Mouse (Mus musculus): ENCODE measurements around the gene Gcgr. TPM values are rescaled to one million over a fixed set of nuclear protein-coding genes. Genes with fewer than 3 reads are reported as not detected.
A peak's percentile ranks its signal among the peaks of the same experiment; 100 is the strongest.

The Gcgr gene
- total and polyA plus RNA-seq, 3 experiments = 0.09 to 0.20 (median 0.13) TPM

GRCm38 (mm10) chr11:120572752-120573584 lies 42.5 kb downstream of the Gcgr start, which contains the start of gene P4hb (continued):
- TF ChIP-seq ZKSCAN1 (IDR thresholded peaks at IDR 0.05; ENCODE audit: borderline replicate concordance, low read depth, low read length) = no peak
- no peak for TF ChIP-seq MAFK (IDR thresholded peaks at IDR 0.05; ENCODE audit: insufficient replicate concordance, low read length)
- TF ChIP-seq EP300 (IDR thresholded peaks at IDR 0.05; ENCODE audit: low read length) = no peak
- peak; percentile 99 for TF ChIP-seq POLR2A (IDR thresholded peaks at IDR 0.05; ENCODE audit: low read depth, low read length)
- TF ChIP-seq MEF2A (IDR thresholded peaks at IDR 0.05; ENCODE audit: borderline replicate concordance, low read depth, low read length) = peak; percentile 28; the same call in 1 of the 2 replicates
- TF ChIP-seq TCF12 (IDR thresholded peaks at IDR 0.05; ENCODE audit: low read depth, low read length) = peak; percentile 90
- no peak; the same call in 1 of the 2 replicates for TF ChIP-seq USF1 (IDR thresholded peaks at IDR 0.05; ENCODE audit: low read depth, low read length)
- no peak; the same call in 1 of the 2 replicates for TF ChIP-seq MYC (IDR thresholded peaks at IDR 0.05; ENCODE audit: low read depth, low read length)
- no peak for TF ChIP-seq ZC3H11A (IDR thresholded peaks at IDR 0.05; ENCODE audit: low read depth, low read length)
- TF ChIP-seq JUN (IDR thresholded peaks at IDR 0.05; ENCODE audit: insufficient read depth, low read depth, low read length) = no peak
- TF ChIP-seq GABPA (IDR thresholded peaks at IDR 0.05; ENCODE audit: insufficient replicate concordance, low read depth, low read length) = no peak
- TF ChIP-seq ZMIZ1 (IDR thresholded peaks at IDR 0.05; ENCODE audit: low read depth, low read length) = peak; percentile 99
- peak; percentile 72 for TF ChIP-seq HCFC1 (IDR thresholded peaks at IDR 0.05; ENCODE audit: low read depth, low read length)
- TF ChIP-seq USF2 (conservative IDR thresholded peaks at IDR 0.05; ENCODE audit: low read depth, low read length) = no peak; the same call in 1 of the 2 replicates
- peak; percentile 58 for TF ChIP-seq ETS1 (conservative IDR thresholded peaks at IDR 0.05; ENCODE audit: low read depth, low read length)
- TF ChIP-seq ZNF384 (IDR thresholded peaks at IDR 0.05; ENCODE audit: low read depth, low read length) = no peak
- TF ChIP-seq ELF1 (IDR thresholded peaks at IDR 0.05; ENCODE audit: low read depth, low read length) = peak; percentile 95
- TF ChIP-seq UBTF (IDR thresholded peaks at IDR 0.05; ENCODE audit: low read depth, low read length) = no peak
- TF ChIP-seq PAX5 (IDR thresholded peaks at IDR 0.05; ENCODE audit: low read length) = no peak
- peak; percentile 95 for TF ChIP-seq E2F4 (IDR thresholded peaks at IDR 0.05; ENCODE audit: insufficient replicate concordance, low read depth, low read length)
- TF ChIP-seq CHD2 (IDR thresholded peaks at IDR 0.05; ENCODE audit: low read length) = peak; percentile 78; the same call in 1 of the 2 replicates
- TF ChIP-seq CTCF (conservative IDR thresholded peaks at IDR 0.05 in 1 of 2, IDR thresholded peaks at IDR 0.05 in 1 of 2; ENCODE audit: low read depth in 2 of 2, low read length in 2 of 2) = no peak

- Histone ChIP-seq H3K4me2 (ENCODE audit: insufficient read depth, low read depth, poor library complexity, severe bottlenecking) (peak overlapping the region; percentile 75), H3K79me2 (replicated peaks; ENCODE audit: control insufficient read depth, extremely low read depth, insufficient read depth, poor library complexity, severe bottlenecking) (peaks cover 34% of the 10 kb centered on the region), H3K27me3 (replicated peaks) (no peaks in the 10 kb centered on the region), H3K4me1 (ENCODE audit: control insufficient read depth in 1 of 2, insufficient read depth in 2 of 2) (peaks cover 8 to 58% of the 10 kb centered on the region in 2 experiments), H3K36me3 (replicated peaks in 1 of 2; ENCODE audit: control insufficient read depth in 1 of 2, insufficient read depth in 1 of 2, low read length in 1 of 2) (peaks cover 36 to 48% of the 10 kb centered on the region in 2 experiments), H3K9ac (ENCODE audit: insufficient read depth, low read depth) (peak overlapping the region; percentile 98), H3K4me3 (replicated peaks in 1 of 3; ENCODE audit: low read depth in 2 of 3, low read length in 2 of 3, poor library complexity in 1 of 3) (peak overlapping the region; percentile 81 to 93 (median 93)), H3K9me3 (replicated peaks; ENCODE audit: low read length) (no peaks in the 10 kb centered on the region), H3K27ac (ENCODE audit: insufficient read depth, low read depth) (peak overlapping the region; percentile 92)
- dilution Hi-C loops (cut with MboI; ENCODE audit: extremely low pct_ligation_motif_present, extremely low pct_unique_long_range_greater_than_20kb, low sequenced_read_pairs) (no loop called here), in situ Hi-C loops (cut with MboI; ENCODE audit: low pct_ligation_motif_present, low pct_unique_long_range_greater_than_20kb, low sequenced_read_pairs) (no loop called here)
- DNase-seq (ENCODE audit: extremely low read depth) = peak; percentile 74
- no peak for TF ChIP-seq USF2 (conservative IDR thresholded peaks at IDR 0.05; ENCODE audit: low read depth, low read length)
- TF ChIP-seq GABPA (IDR thresholded peaks at IDR 0.05; ENCODE audit: insufficient replicate concordance, low read depth, low read length) = no peak
- TF ChIP-seq NELFE (IDR thresholded peaks at IDR 0.05; ENCODE audit: low read depth, low read length) = no peak
- peak; percentile 87 for TF ChIP-seq JUN (IDR thresholded peaks at IDR 0.05; ENCODE audit: insufficient read depth, low read depth, low read length)
- no peak for TF ChIP-seq SMC3 (IDR thresholded peaks at IDR 0.05; ENCODE audit: low read depth, low read length)
- TF ChIP-seq BHLHE40 (IDR thresholded peaks at IDR 0.05; ENCODE audit: low read depth, low read length) = no peak
- no peak; the same call in 1 of the 2 replicates for TF ChIP-seq POLR2AphosphoS2 (IDR thresholded peaks at IDR 0.05; ENCODE audit: low read depth, low read length)
- peak; percentile 39; the same call in 1 of the 2 replicates for TF ChIP-seq UBTF (IDR thresholded peaks at IDR 0.05; ENCODE audit: low read depth, low read length)
- TF ChIP-seq USF1 (IDR thresholded peaks at IDR 0.05; ENCODE audit: low read depth, low read length) = no peak
- TF ChIP-seq ZNF384 (IDR thresholded peaks at IDR 0.05; ENCODE audit: low read depth, low read length) = peak; percentile 34; the same call in 1 of the 2 replicates
- no peak for TF ChIP-seq ZKSCAN1 (IDR thresholded peaks at IDR 0.05; ENCODE audit: borderline replicate concordance, low read depth, low read length)
- TF ChIP-seq ELF1 (IDR thresholded peaks at IDR 0.05; ENCODE audit: low read depth, low read length) = no peak
- no peak for TF ChIP-seq IRF4 (IDR thresholded peaks at IDR 0.05; ENCODE audit: low read depth, low read length)
- peak; percentile 9; the same call in 1 of the 2 replicates for TF ChIP-seq CHD2 (IDR thresholded peaks at IDR 0.05; ENCODE audit: low read length)
- TF ChIP-seq CTCF (conservative IDR thresholded peaks at IDR 0.05 in 1 of 2, IDR thresholded peaks at IDR 0.05 in 1 of 2; ENCODE audit: low read depth in 2 of 2, low read length in 2 of 2) = no peak
- peak; percentile 75; the same call in 1 of the 2 replicates for TF ChIP-seq MAX (IDR thresholded peaks at IDR 0.05; ENCODE audit: low read length)
- TF ChIP-seq ZMIZ1 (IDR thresholded peaks at IDR 0.05; ENCODE audit: low read depth, low read length) = peak; percentile 2; the same call in 1 of the 2 replicates
- TF ChIP-seq POLR2A (IDR thresholded peaks at IDR 0.05; ENCODE audit: low read depth, low read length) = no peak; the same call in 1 of the 2 replicates
- peak; percentile 64 for TF ChIP-seq MXI1 (IDR thresholded peaks at IDR 0.05; ENCODE audit: low read depth, low read length)
- peak; percentile 91 for TF ChIP-seq JUND (conservative IDR thresholded peaks at IDR 0.05; ENCODE audit: low read depth, low read length)
- peak; percentile 51 for TF ChIP-seq EP300 (IDR thresholded peaks at IDR 0.05; ENCODE audit: low read length)
- TF ChIP-seq ETS1 (conservative IDR thresholded peaks at IDR 0.05; ENCODE audit: low read depth, low read length) = peak; percentile 77
These were observed 43.2 kb downstream of the Gcgr start for GRCm38 (mm10) chr11:120573585-120574277.
